Mouse (Mus musculus): Measurements from ENCODE around the gene Gm4881.

Gene Gm4881

GRCm38 (mm10) chr7:24954450-24954849 is 10.2 kb upstream of the Gm4881 start:
- DNase-seq (ENCODE audit: low spot score in 2 of 2) = no peak

- DNase-seq (ENCODE audit: low spot score in 2 of 2) = no peak
Measured at GRCm38 (mm10) chr7:24953966-24954365, 9.7 kb upstream of the Gm4881 start.

GRCm38 (mm10) chr7:24949958-24950623 is 5.8 kb upstream of the Gm4881 start:
- DNase-seq (ENCODE audit: low spot score in 2 of 2) = peak; percentile 57

GRCm38 (mm10) chr7:24948774-24949173 is 4.5 kb upstream of the Gm4881 start:
- DNase-seq (ENCODE audit: low spot score in 2 of 2) = no peak

- no peak for DNase-seq (ENCODE audit: low spot score in 2 of 2)
Measured at GRCm38 (mm10) chr7:24947316-24948048, 3.2 kb upstream of the Gm4881 start.

- DNase-seq (ENCODE audit: low spot score in 2 of 2) = no peak
Measured at GRCm38 (mm10) chr7:24943641-24944040, 653 bp downstream of the Gm4881 start.

- DNase-seq (ENCODE audit: low spot score in 2 of 2) = no peak
Measured at GRCm38 (mm10) chr7:24931651-24932050, 12.6 kb downstream of the Gm4881 start.

- no peak for DNase-seq (ENCODE audit: low spot score in 2 of 2)
Measured at GRCm38 (mm10) chr7:24930475-24930874, 13.8 kb downstream of the Gm4881 start.

- no peak for DNase-seq (ENCODE audit: low spot score in 2 of 2)
Measured at GRCm38 (mm10) chr7:24919728-24920127, 24.6 kb downstream of the Gm4881 start.

GRCm38 (mm10) chr7:24918763-24919323 is 25.5 kb downstream of the Gm4881 start:
- no peak for DNase-seq (ENCODE audit: low spot score in 2 of 2)

- no peak for DNase-seq (ENCODE audit: low spot score in 2 of 2)
Measured at GRCm38 (mm10) chr7:24912480-24912879, 31.8 kb downstream of the Gm4881 start.

- no peak for DNase-seq (ENCODE audit: low spot score in 2 of 2)
Measured at GRCm38 (mm10) chr7:24907211-24907748, 37.0 kb downstream of the Gm4881 start.

- no peak for DNase-seq (ENCODE audit: low spot score in 2 of 2)
Measured at GRCm38 (mm10) chr7:24906551-24906950, 37.7 kb downstream of the Gm4881 start.

- peak; percentile 39 to 69 for DNase-seq (ENCODE audit: low spot score in 2 of 2)
Measured at GRCm38 (mm10) chr7:24904936-24905335, 39.4 kb downstream of the Gm4881 start.

- DNase-seq (ENCODE audit: low spot score in 2 of 2) = peak; percentile 97
Measured at GRCm38 (mm10) chr7:24904070-24904483, 40.2 kb downstream of the Gm4881 start.

GRCm38 (mm10) chr7:24903444-24903825 is 40.9 kb downstream of the Gm4881 start:
- DNase-seq (ENCODE audit: low spot score in 2 of 2) = no peak

GRCm38 (mm10) chr7:24902630-24903443 is 41.5 kb downstream of the Gm4881 start, which contains the start of gene Arhgef1:
Gene Arhgef1, plus strand, starts transcription at chr7:24902912.
- DNase-seq (ENCODE audit: low spot score in 2 of 2) = peak in 1 of 2 experiments; percentile 26

GRCm38 (mm10) chr7:24902264-24902629 is 42.0 kb downstream of the Gm4881 start:
- no peak for DNase-seq (ENCODE audit: low spot score in 2 of 2)

GRCm38 (mm10) chr7:24901842-24902241 is 42.5 kb downstream of the Gm4881 start:
- DNase-seq (ENCODE audit: low spot score in 2 of 2) = no peak

- DNase-seq (ENCODE audit: low spot score in 2 of 2) = no peak
Measured at GRCm38 (mm10) chr7:24901114-24901513, 43.2 kb downstream of the Gm4881 start.

- no peak for DNase-seq (ENCODE audit: low spot score in 2 of 2)
Measured at GRCm38 (mm10) chr7:24897959-24898358, 46.3 kb downstream of the Gm4881 start.

GRCm38 (mm10) chr7:24897224-24897623 is 47.1 kb downstream of the Gm4881 start, which contains the start of gene Cd79a:
Gene Cd79a, plus strand, starts transcription at chr7:24897381.
- no peak for DNase-seq (ENCODE audit: low spot score in 2 of 2)

Measured in right cerebral cortex, adult 2 months (tissue).